Mouse (Mus musculus) gastrocnemius, postnatal 25 days (tissue): ENCODE measurements around the gene Ckb. TPM values are rescaled to one million over a fixed set of nuclear protein-coding genes. Genes with fewer than 3 reads are reported as not detected.

Experiments used
- DNase-seq: peaks from one replicate; pipeline ENCODE4 v3.0.0; 2022
- total RNA-seq, 2 experiments: library from RNA; stranded (reverse); gene quantifications; 1 replicate in 1 of 2; 2 replicates in 1 of 2; pipeline ENCODE4 v1.2.3; 2021

The Ckb gene
- total RNA-seq, 2 experiments from 2014 or later: 14.9 to 15.6 TPM

- DNase-seq: no peak
Measured at GRCm38 (mm10) chr12:111692899-111693298, 20.8 kb upstream of the Ckb start.

- DNase-seq: no peak
Measured at GRCm38 (mm10) chr12:111691346-111691872, 19.3 kb upstream of the Ckb start.

- no peak for DNase-seq
Measured at GRCm38 (mm10) chr12:111689426-111689825, 17.3 kb upstream of the Ckb start.

GRCm38 (mm10) chr12:111688069-111688428 is 15.9 kb upstream of the Ckb start:
- DNase-seq: no peak

- DNase-seq: peak; percentile 76
Measured at GRCm38 (mm10) chr12:111687350-111688068, 15.4 kb upstream of the Ckb start.

- DNase-seq: no peak
Measured at GRCm38 (mm10) chr12:111686390-111686789, 14.3 kb upstream of the Ckb start.

- no peak for DNase-seq
Measured at GRCm38 (mm10) chr12:111682806-111683205, 10.7 kb upstream of the Ckb start.

GRCm38 (mm10) chr12:111682003-111682402 is 9.9 kb upstream of the Ckb start:
- DNase-seq: no peak

GRCm38 (mm10) chr12:111681305-111681704 is 9.2 kb upstream of the Ckb start:
- DNase-seq: no peak

- no peak for DNase-seq
Measured at GRCm38 (mm10) chr12:111680661-111681060, 8.5 kb upstream of the Ckb start.

- no peak for DNase-seq
Measured at GRCm38 (mm10) chr12:111678997-111679396, 6.9 kb upstream of the Ckb start.

- DNase-seq: no peak
Measured at GRCm38 (mm10) chr12:111678670-111678933, 6.5 kb upstream of the Ckb start.

GRCm38 (mm10) chr12:111677882-111678669 is 5.9 kb upstream of the Ckb start, which contains the start of gene Trmt61a:
Gene Trmt61a, plus strand, starts transcription at chr12:111678105.
- DNase-seq: peak; percentile 90

GRCm38 (mm10) chr12:111677421-111677820 is 5.3 kb upstream of the Ckb start:
- DNase-seq: no peak

- no peak for DNase-seq
Measured at GRCm38 (mm10) chr12:111675797-111676580, 3.9 kb upstream of the Ckb start.

- DNase-seq: no peak
Measured at GRCm38 (mm10) chr12:111674850-111675486, 2.8 kb upstream of the Ckb start.

GRCm38 (mm10) chr12:111672581-111672980 is 443 bp upstream of the Ckb start:
- no peak for DNase-seq

- DNase-seq: peak; percentile 44
Measured at GRCm38 (mm10) chr12:111671431-111671902, 671 bp downstream of the Ckb start.

- DNase-seq: no peak
Measured at GRCm38 (mm10) chr12:111670976-111671375, 1.2 kb downstream of the Ckb start.

- DNase-seq: no peak
Measured at GRCm38 (mm10) chr12:111670371-111670971, 1.7 kb downstream of the Ckb start.

- DNase-seq: no peak
Measured at GRCm38 (mm10) chr12:111669961-111670360, 2.2 kb downstream of the Ckb start.
